Mouse (Mus musculus) mouse trophoblast stem cell (cell line): ENCODE data around the gene Eml3.

Experiments
- in situ Hi-C, 2 experiments: fragments of 300-500 bp; cut with MseI, MboI; formaldehyde crosslinking; loops; 2 replicates in 1 of 2; 3 replicates in 1 of 2; pipeline ENCODE4 v1.15.1; 2025

The Eml3 gene

DNA sequence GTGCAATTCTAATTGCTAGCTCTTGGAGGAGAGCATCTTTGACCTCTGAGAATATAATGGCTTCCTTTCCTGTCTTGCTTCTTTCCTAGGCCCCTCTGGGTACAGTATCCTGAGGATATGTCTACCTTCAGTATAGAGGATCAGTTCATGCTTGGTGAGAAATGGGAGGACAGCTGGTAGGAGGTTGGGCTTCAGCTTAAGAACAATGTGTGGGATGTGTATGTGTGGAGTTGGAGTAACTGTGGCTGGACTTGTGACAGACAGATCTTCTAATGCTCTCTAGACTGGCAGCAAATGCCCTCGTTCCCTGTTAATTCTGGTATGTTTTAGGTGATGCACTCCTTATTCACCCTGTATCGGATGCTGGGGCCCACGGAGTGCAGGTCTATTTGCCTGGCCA lies 15.1 kb upstream of the Eml3 start:
- in situ Hi-C loops: no loop called here

DNA sequence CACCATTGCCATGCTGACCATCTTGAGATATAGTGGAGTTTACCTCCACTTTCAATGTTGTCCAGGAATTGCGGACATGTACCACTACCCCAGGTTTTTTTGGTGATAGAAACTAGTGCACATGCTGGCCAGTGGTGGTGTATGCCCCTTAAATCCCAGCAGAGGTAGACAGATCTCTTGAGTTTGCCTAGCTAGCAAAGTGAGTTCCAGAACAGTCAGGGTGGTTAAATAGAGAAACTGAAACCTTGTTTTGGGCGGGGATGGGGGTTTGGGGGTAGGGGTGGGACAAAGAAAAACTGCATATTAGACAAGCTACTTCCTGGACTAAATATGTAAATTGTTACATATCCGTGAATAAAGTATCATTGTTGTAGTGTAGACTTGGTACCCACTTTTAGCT lies 10.4 kb upstream of the Eml3 start:
- in situ Hi-C loops: no loop called here

DNA sequence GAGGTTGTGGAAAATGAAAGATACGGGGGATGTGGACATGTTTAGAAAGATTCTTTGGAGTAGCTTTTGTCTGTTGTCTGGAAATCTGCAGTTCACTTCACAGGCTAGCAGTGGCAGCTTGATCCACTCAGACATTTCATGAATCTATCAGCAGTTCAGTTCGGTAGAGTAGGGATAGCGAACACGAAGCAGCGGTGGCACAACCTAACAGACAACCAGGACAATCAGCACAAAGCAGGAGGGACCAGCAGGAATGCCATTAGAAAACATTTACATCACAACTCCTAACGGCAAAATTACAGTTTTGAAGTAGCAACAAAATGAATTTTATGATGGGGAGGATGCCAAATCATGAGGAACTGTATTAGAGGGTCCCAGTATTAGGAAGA lies 9.7 kb upstream of the Eml3 start:
- in situ Hi-C loops: no loop called here

DNA sequence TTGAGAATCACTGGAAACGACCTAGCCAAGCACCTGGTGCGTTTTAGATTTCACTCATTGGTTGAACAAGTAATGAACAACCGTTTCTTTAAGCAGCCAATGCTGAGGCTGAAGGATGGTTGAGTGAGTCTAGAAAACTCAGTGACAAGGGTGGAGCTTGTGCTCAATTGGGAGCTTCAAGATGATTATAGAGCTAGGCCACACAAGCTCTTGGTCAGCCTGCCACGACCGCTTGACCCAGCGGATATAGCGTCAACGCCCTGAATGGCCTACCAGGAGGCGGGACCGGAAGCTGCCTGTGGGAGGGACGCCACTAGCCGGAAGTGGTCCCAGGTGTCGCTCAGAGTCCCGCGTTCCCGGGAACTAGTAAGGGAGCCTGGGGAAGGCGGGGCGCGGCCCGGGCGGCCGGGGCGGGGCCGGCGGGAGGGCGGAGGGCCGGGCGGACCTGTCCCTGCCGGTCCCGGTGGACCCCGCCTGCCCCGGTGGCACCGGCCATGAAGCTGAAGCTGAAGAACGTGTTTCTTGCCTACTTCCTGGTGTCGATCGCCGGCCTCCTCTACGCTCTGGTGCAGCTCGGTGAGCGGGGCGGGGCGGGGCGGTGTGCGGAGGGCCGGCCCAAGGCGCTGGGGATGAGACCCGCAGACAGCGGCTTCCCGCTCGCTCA lies 9.1 kb upstream of the Eml3 start, which contains the start of gene B3gat3:
B3gat3 (plus strand) TSS at position 302 of the 664 bp plus-strand sequence.
- in situ Hi-C loops: no loop called here

DNA sequence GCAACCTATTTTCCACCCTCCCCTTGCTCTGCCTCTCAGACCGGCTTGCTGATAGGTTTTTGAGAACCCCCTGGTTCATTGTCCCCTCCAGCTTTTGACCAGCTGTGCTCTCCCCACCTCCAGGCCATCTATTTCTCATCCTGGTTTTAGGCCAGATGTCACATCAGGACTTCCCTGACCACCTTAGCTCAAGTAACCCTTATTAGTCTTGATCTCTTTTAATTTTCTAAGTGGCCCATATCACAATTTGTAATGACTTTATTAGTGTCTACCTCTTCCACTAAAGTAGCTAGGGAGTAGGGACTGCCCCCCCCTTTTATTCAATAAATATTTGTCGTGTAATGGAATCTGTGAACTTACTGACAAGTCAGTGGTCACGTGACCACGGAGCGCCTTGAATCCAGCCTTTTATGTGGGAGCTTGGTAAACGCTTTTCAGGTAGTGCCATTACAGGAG lies 8.5 kb upstream of the Eml3 start:
- in situ Hi-C loops: no loop called here

DNA sequence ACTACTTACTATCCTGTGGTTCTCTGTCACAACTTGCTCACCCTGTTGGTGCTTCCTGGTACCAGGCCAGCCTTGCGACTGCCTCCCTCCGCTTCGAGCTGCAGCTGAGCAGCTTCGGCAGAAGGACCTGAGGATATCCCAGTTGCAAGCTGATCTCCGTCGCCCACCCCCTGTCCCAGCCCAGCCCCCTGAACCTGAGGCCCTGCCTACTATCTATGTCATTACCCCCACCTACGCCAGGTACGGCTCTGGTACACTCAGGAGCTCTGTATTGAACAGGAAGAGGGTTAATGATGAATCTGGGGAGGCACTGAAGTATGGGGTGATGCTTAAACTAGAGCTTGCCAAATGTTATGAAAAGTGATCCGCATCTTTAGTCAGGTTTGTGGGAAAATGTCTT lies 7.6 kb upstream of the Eml3 start:
- in situ Hi-C loops: no loop called here

DNA sequence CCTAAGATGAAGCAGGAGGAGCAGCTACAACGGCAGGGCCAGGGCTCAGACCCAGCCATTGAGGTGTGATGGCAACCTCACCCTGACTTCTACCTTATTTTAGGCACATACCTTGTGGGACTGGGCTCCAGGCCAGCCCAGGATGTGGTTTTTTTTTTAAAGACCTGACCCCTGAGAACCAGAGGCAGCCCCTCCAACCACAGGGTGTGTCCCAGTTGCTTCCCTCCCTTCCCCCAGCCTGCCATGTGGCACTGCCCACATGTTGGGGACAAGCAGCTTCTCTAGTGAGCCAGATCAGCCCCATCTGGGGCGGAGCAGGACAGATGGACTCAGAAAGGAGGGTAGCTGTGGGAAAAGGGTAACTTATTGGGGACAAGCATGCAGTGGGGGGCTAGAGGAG lies 2.6 kb upstream of the Eml3 start:
- in situ Hi-C loops: no loop called here

DNA sequence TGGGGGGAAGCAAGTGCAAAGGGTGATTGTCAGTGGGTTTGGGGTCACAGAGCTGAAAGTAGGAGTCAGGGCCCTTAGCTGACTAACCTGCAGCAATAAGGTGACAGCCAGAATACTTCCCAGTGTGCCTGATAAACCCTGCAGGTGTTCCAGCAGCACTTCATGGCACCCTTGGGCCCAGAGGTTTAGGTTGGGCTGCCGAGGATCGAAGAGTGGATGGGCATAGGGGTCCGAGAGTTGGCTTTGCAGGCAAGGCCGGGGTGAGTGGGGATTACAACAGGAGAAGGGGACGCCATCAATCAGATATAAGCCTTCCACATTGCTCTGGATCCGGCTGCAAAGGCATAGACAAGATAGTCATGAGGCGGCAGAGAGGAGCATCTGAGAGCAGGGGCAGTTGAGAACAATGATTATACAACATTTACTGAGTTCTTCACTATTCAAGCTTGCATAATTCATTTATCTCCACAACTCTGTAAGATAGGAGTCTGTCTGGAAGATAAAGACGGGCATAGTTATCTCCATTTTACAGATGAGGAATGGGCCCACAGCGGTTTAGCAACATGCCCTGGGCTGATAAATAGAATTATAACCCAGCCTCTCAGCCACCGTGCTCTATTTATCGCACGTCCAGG lies 1.3 kb upstream of the Eml3 start:
- in situ Hi-C loops: no loop called here

DNA sequence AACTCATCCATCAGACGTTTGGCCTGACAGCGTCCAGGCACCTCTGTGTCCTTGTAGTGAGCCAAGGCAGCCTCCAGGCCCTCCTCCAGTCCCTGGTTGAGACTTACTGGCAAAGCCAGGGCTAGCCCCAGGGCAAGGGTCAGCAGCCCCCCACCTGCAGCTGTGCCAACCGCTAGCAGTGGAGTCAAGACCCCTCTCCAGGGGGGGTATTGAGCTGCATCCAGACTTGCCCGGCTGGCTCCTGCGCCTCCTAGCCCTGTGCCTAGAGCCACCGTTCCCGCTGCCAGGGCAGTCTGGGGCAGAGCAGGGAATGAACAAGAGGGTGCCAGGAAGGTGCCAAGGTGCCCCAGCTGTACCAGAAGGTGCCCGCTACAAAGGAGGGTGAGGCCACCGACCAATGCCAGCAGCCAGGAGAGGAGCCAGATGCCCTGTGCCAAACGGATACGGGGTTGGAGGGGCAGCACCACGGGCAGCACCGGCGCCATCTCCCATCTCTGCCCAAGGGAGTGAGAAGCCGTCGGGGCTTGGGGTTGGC lies 596 bp upstream of the Eml3 start:
- in situ Hi-C loops: no loop called here

DNA sequence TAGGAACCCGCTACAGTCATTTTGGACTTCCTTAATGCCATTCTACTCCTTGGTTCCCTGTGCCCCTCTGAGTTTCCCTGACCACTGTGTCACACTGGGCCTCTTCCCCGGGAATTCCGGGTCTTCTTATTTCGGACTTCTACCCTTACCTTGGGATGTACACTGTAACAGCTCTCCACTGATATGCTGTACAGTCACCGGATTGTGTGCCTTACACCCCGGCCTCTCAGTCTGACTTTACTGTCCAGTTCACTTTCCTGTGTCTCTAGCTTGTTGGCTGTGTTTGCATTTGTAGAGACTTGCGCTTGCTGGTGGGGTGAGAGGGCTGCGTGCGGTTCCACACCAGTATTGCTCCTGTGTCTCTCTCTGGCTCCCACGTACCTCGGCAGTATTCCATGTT lies 765 bp downstream of the Eml3 start:
- in situ Hi-C loops: no loop called here

DNA sequence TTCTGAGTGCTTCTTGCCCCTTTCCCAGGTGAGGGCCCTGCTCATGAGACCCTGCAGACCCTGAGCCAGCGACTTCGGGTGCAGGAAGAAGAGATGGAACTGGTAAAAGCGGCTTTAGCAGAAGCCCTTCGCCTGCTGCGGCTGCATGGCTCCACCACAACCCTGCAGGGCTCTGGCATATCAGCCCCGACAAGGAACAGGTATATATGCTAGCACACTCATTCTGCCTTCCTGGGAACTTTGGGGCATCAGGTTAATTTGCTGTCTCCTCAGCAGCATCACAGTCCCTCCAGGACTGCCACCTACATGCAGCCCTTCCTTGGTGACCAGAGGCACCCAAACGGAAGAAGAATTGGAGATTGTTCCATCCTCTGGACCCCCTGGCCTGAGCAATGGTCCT lies 1.4 kb downstream of the Eml3 start:
- in situ Hi-C loops: no loop called here

DNA sequence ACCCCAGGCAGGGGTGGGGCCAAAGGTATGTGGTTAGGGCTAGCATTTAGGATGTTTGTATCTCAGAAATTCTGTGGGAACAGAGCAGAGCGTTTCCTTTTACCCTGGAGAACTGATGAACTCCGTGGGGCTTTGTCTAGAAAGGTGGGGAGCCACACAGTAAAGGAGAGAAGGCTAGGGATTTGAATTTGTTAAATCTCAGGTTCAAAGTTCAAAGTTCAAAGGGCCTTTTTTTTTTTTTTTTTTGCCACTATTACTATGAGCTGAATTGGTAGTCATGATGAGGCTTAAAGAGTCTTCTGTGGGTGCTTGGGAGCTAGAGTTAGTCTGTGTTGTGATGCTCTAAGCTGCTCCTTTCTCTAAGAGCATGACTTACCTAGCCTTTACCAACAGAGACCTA lies 7.4 kb downstream of the Eml3 start:
- in situ Hi-C loops: no loop called here

DNA sequence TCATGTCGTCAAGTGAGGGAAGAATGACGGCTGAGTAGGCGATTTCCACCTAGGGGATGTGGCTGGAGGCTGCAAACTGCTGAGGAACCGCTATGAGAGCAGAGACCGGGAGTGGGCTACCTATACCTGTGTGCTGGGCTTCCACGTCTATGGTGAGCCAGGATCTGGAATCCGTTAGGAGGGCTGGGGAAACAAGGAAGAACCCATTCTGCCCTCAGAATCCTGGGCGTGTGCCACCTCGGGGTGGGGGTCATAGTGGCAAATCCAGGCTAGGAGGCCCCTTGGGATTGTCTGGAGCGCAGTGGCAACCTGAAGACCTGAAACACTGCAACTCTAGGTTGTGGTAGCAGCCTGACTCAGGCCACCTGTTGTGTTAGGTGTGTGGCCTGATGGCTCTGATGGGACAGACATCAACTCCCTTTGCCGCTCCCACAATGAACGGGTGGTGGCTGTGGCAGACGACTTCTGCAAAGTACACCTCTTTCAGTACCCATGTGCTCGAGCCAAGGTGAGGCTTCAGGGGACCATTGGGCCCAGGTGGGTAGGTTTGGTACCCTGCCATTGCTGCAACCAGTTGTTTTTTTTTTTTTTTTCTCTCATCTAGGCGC lies 11.3 kb downstream of the Eml3 start:
- in situ Hi-C loops: no loop called here

DNA sequence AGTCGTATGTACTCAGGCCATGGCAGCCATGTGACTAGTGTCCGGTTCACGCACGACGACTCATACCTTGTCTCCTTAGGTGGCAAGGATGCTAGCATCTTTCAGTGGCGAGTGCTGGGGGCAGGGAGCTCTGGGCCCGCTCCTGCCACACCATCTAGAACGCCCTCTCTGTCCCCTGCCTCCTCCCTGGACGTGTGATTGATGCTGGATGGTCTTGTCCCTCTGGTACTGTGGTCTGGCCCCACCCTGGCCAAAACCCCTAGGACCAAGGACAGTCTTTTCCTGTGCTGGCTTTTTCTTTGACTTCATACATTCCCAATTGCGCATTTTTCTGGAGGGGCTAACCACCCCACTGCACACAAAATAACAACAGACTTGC lies 11.8 kb downstream of the Eml3 start:
- in situ Hi-C loops: no loop called here

DNA sequence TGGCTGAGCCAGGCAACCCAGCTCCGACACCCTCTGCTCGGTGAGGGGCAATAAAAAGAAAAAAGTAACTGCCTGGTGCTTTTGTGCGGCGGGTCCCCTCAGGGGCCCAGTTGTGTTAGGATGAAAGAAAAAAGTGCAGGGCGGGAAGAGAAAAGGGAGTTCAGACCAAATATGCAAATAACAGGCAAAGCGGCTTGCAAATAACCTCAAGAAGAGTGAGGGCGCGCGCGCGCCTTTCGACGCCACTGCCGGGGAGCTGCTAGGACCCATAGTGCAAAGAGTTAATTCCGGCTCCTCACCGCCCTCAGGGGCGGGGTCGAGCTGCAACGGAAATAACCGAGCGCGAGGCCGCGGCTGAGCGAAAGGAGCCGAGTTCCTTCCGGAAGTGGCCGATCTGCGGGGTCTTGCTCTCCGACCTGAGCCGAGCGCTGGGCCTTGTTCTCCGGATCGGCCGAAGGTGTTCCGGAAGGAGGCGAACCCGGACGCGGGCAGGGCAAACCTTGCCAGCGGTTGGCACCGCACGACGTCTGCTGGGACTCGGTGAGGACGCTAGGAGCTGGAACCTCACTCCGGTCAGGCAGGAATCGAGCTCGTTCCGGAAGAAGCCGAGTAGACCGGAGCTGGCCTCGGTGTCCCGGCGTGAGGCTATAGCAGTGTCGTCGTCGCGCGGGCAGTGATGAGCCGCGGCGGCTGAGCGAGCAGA lies 12.3 kb downstream of the Eml3 start, which contains the start of gene Mta2:
Mta2 (plus strand) TSS at position 361 of the 703 bp plus-strand sequence.
- in situ Hi-C loops: no loop called here

DNA sequence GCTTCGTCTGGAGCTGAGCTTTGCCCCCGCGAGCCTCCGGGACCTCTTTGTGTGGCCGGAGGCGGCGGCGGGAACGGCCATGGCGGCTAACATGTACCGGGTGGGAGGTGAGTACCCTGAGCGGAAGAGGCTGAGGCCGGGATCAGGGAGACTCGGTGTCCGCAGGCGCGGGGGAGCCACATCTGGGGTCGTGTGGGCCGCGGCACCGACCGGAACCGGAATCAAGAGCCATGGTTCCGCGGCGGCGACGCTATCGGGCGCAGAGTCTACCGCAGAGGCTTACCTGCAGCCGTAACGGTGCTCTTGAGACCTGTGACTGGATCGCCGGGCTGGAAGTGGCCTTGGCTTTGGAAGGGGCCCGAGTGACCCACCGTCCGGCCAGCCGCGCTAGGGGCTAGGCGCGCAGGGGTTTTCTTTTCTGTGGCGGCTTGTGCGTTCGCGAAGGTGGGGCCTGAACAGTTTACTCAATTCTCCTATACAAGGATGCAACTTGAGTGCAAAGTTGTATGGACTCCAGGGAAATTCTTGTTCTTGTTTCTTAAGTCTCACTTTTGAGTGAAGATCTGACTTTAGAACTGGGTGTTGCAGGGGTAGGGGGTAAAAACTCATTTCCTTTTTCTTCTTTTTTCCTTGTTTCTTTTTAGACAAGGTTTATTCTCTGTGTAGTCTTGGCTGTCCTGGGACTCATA lies 13.1 kb downstream of the Eml3 start:
- in situ Hi-C loops: no loop called here

DNA sequence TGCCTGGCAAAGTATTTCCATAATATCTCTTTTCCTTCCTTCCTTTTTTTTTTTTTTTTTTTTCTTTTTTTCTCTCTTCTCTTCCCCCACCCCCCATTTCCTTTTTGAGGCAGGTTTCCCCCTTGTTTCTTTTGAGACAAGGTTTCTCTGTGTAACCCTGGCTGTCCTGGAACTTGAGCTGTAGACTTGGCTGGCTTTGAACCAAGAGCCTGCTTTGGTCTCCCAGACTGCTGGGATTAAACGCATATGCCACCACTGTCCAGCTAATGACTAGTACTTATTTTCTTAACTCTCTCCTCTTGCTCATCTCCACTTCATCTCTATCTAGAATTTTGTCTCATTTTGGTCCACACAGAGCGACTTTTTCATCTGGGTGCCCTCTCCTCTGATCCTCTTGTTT lies 13.7 kb downstream of the Eml3 start:
- in situ Hi-C loops: no loop called here

DNA sequence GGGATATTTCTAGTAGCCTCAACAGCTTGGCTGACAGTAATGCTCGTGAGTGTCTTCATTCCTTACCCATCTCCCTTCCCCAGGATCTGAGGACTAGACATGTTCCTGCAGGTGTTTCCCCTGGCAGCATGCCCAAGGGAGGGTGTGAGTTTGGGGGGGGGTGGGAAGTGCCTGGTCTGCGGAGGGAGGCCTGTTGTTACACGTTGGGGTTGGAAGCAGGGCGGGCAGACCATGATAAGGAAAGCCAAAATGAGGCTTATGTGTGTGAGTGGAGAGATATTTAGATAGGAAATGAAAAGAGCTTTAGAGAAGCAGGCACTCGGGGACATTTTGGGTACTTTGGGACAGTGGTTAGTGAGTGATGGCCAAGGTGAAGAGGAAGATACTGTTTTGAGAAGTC lies 14.7 kb downstream of the Eml3 start:
- in situ Hi-C loops: no loop called here

DNA sequence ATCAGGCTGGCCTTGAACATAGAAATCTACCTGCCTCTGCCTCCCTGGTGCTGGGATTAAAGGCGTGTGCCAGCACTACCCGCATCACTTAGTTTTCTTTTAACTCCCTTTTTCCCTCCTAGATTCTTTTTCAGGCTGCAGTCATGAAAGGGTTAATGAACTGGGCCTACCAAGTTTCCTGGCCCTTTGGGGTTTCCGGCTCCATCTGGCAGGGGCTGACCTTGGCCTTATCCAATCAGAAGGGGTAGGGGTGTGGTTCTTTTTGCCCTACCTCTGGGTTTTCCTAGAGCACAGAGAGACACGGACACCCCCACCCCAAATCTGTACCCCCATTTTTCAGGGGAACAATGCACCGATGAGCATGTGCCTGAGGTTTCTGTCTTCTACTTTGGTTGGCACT lies 15.4 kb downstream of the Eml3 start:
- in situ Hi-C loops: no loop called here

DNA sequence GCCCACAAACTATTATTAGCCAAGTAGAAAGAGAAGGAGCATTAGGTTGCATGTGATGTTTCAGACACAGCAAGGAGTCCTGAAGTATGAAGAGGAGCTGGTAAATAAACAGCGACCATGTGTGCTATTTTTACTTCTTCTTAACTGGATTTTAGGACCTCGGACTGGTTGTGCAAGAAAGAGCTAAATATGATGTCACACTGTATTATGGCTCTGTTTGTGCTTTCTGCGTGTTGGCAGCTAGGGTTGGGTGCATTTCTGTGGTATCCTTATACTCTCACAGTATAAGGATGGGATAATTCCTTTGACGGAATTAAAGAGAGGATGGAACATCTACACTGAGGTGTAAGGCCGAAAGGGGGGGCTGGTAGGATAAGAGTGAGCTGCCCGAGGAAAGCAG lies 15.9 kb downstream of the Eml3 start:
- in situ Hi-C loops: no loop called here

DNA sequence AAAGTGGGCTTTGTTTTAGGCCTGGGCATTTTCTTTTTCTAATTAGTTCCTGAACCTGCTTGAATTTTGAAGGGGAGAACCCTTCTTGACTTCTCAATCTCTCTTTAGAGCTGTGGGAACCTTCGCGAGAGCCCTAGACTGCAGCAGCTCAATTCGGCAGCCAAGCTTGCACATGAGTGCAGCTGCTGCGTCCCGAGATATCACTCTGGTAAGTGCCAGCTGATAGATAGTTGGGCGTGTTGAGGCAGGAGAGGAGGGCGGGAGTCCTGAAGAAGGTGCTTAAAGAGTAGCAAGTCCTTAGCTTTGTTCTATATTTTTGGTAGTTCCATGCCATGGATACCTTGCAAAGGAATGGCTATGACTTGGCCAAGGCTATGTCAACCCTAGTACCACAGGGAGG lies 17.6 kb downstream of the Eml3 start:
- in situ Hi-C loops: no loop called here

DNA sequence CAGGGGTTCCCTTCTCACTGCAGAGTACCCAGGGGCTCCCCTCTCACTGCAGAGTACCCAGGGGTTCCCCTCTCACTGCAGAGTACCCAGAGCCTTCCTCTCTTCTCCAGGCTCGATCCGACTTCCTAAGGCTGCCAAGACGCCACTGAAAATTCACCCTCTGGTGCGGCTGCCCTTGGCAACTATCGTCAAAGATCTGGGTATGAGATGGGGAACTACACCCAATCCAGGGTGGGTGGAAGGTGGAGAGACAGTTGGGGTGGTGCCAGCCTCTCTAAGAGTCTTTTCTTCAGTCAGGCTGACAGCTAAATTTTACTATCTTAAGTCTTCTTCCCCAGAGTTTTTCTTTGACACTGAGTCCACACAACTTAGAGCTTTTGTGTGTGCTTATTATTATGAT lies 20.8 kb downstream of the Eml3 start:
- in situ Hi-C loops: no loop called here
